12 mouse cellular contexts compared by ENCODE assay signal in genomic region chr13:109424906-109425305, GRCm38 (mm10).
"Had no signal": no experiment of that assay in that cellular context is flagged by ENCODE, and none has a peak within 500 bp of the region (broad histone marks: within the 10 kb centered on the region; RNA-seq: fewer than 3 reads in every experiment).

No protein-coding gene starts in this region.

- H3K4me3 ChIP-seq: intestine, embryonic 15.5 days; limb, embryonic 10.5 days; liver, embryonic 13.5 days; lung, embryonic 15.5 days; midbrain, embryonic 15.5 days; neural tube, embryonic 12.5 days had no signal

- H3K27ac ChIP-seq: intestine, embryonic 15.5 days; limb, embryonic 10.5 days; liver, embryonic 13.5 days; lung, embryonic 15.5 days; midbrain, embryonic 15.5 days; neural tube, embryonic 12.5 days had no signal

- H3K4me2 ChIP-seq: intestine, embryonic 15.5 days; liver, embryonic 13.5 days; lung, embryonic 15.5 days; midbrain, embryonic 15.5 days; neural tube, embryonic 12.5 days had no signal

- H3K4me1 ChIP-seq: intestine, embryonic 15.5 days; limb, embryonic 10.5 days; liver, embryonic 13.5 days; midbrain, embryonic 15.5 days; neural tube, embryonic 12.5 days had no signal

- H3K9ac ChIP-seq: intestine, embryonic 15.5 days; liver, embryonic 13.5 days; liver, postnatal 0 days; lung, embryonic 15.5 days; midbrain, embryonic 15.5 days; neural tube, embryonic 12.5 days had no signal

- H3K9me3 ChIP-seq: intestine, embryonic 15.5 days; limb, embryonic 10.5 days; liver, embryonic 13.5 days; lung, embryonic 15.5 days had no signal

- DNase-seq: liver, embryonic 13.5 days; liver, postnatal 0 days; retina, postnatal 1 day; right cerebral cortex, postnatal 4 days; spleen, adult 18-20 months; thymus, adult 2 months; thymus, postnatal 25 days had no signal

- H3K36me3 ChIP-seq: intestine, embryonic 15.5 days; limb, embryonic 10.5 days; liver, embryonic 13.5 days; lung, embryonic 15.5 days; midbrain, embryonic 15.5 days; neural tube, embryonic 12.5 days had no signal

- H3K27me3 ChIP-seq: intestine, embryonic 15.5 days; liver, embryonic 13.5 days; lung, embryonic 15.5 days; midbrain, embryonic 15.5 days; neural tube, embryonic 12.5 days had no signal

- ATAC-seq: intestine, embryonic 15.5 days; liver, postnatal 0 days; midbrain, embryonic 15.5 days had no signal
